Mouse (Mus musculus) ES-E14 (cell line): Measurements from ENCODE around the gene Ctsa.

Source experiments
- CHD2 ChIP-seq: IDR thresholded peaks from 2 replicates; pipeline ENCODE4 v1.6.1; 2014; ENCODE audit warnings: mild to moderate bottlenecking, low read depth, low read length, inconsistent platforms
- HCFC1 ChIP-seq: IDR thresholded peaks from 2 replicates; pipeline ENCODE4 v1.6.1; 2012; ENCODE audit warnings: low read length, inconsistent platforms, borderline replicate concordance; ENCODE audit not compliant: insufficient read depth
- MAFK ChIP-seq: IDR thresholded peaks from 2 replicates; pipeline ENCODE4 v1.6.1; 2014; ENCODE audit warnings: mild to moderate bottlenecking, low read depth, low read length, inconsistent platforms; ENCODE audit not compliant: insufficient read depth
- ZC3H11A ChIP-seq: IDR thresholded peaks from 2 replicates; pipeline ENCODE4 v1.6.1; 2012; ENCODE audit warnings: low read depth, mild to moderate bottlenecking, inconsistent platforms, low read length, borderline replicate concordance
- ZNF384 ChIP-seq: IDR thresholded peaks from 2 replicates; pipeline ENCODE4 v1.6.1; 2012; ENCODE audit warnings: low read depth, low read length, inconsistent platforms

GRCm38 (mm10) chr2:164815348-164815747 lies 17.3 kb upstream of the Ctsa start:
- TF ChIP-seq CHD2 (no peak), HCFC1 (no peak), MAFK (no peak), ZC3H11A (no peak), ZNF384 (no peak)
